Mouse (Mus musculus) heart, embryonic 14.5 days (tissue): ENCODE data around the gene Dusp12. TPM values are rescaled to one million over a fixed set of nuclear protein-coding genes. Genes with fewer than 3 reads are reported as not detected.

ENCODE experiments used
- ATAC-seq: fragments of 200-750 bp; cut with Nextera tagmentation; 2 replicates; pipeline ENCODE4 v1.8.0; 2017; ENCODE audit warnings: low read depth, moderate TSS enrichment; ENCODE audit not compliant: insufficient number of reproducible peaks, insufficient read depth, low FRiP score
- H3K27ac ChIP-seq, 2 experiments: fragments of 200-500 bp in 1 of 2; fragments of 300-500 bp in 1 of 2; sonication (generic) in 1 of 2; replicated peaks in 1 of 2; 2 replicates each; pipeline ENCODE4 v1.5.1; 2012 to 2014; ENCODE audit warnings: low read depth in 2 of 2, low read length in 2 of 2, control low read depth in 1 of 2, mild to moderate bottlenecking in 1 of 2, mixed read lengths in 1 of 2; ENCODE audit not compliant: control insufficient read depth in 1 of 2, insufficient read depth in 1 of 2
- H3K27me3 ChIP-seq: fragments of 300-500 bp; sonication (generic); 2 replicates; pipeline ENCODE4 v1.6.1; 2014; ENCODE audit warnings: mild to moderate bottlenecking, low read length, control low read depth; ENCODE audit not compliant: control insufficient read depth, insufficient read depth
- H3K36me3 ChIP-seq: fragments of 300-500 bp; sonication (generic); 2 replicates; pipeline ENCODE4 v1.6.1; 2014; ENCODE audit warnings: mild to moderate bottlenecking, control low read depth, low read length, mixed read lengths; ENCODE audit not compliant: control insufficient read depth, insufficient read depth
- H3K4me1 ChIP-seq, 2 experiments: fragments of 200-500 bp in 1 of 2; fragments of 300-500 bp in 1 of 2; sonication (generic) in 1 of 2; 2 replicates each; pipeline ENCODE4 v1.6.1; 2012 to 2014; ENCODE audit warnings: low read length in 2 of 2, control low read depth in 1 of 2, mixed read lengths in 1 of 2; ENCODE audit not compliant: control insufficient read depth in 2 of 2, insufficient read depth in 2 of 2
- H3K4me2 ChIP-seq: fragments of 300-500 bp; sonication (generic); 2 replicates; pipeline ENCODE4 v1.6.1; 2014; ENCODE audit warnings: mild to moderate bottlenecking, low read length
- H3K4me3 ChIP-seq, 2 experiments: fragments of 200-500 bp in 1 of 2; fragments of 300-500 bp in 1 of 2; sonication (generic) in 1 of 2; 2 replicates each; pipeline ENCODE4 v1.5.1; 2012 to 2014; ENCODE audit warnings: low read length in 2 of 2, mild to moderate bottlenecking in 2 of 2, control low read depth in 1 of 2, low read depth in 1 of 2, moderate library complexity in 1 of 2; ENCODE audit not compliant: control insufficient read depth in 1 of 2, insufficient read depth in 1 of 2
- H3K9ac ChIP-seq: fragments of 300-500 bp; sonication (generic); 2 replicates; pipeline ENCODE4 v1.6.1; 2014; ENCODE audit warnings: mild to moderate bottlenecking, low read length
- H3K9me3 ChIP-seq: fragments of 300-500 bp; sonication (generic); 2 replicates; pipeline ENCODE4 v1.6.1; 2016; ENCODE audit warnings: low read length, control low read depth; ENCODE audit not compliant: control insufficient read depth
- WGBS: fragments of 180-500 bp; shearing (Covaris S2); extraction: QIAGEN DNeasy Blood & Tissue Kit; methylation state at CpG from one replicate; pipeline ENCODE4 v1.1.7; 2014; 5-methylcytosine and 5-hydroxymethylcytosine counted together
- polyA plus RNA-seq: library from polyadenylated mRNA; unstranded; fragments of >200 nt; fragmentation: Nextera tagmentation; extraction: Ambion mirVana; gene quantifications from 2 replicates; pipeline ENCODE4 v1.2.1, GENCODE M21; 2014

Gene Dusp12
- polyA plus RNA-seq, 1 experiment from 2014 or later: 27.5 TPM

GRCm38 (mm10) chr1:170907456-170908191 lies 22.3 kb upstream of the Dusp12 start:
- peak overlapping the region; percentile 41 to 48 for H3K4me3 ChIP-seq
- H3K36me3 ChIP-seq: no peaks in the 10 kb centered on the region
- no peak overlapping the region for H3K27ac ChIP-seq
- peak overlapping the region; percentile 60 for H3K9ac ChIP-seq
- H3K4me1 ChIP-seq: peaks cover 4 to 7% of the 10 kb centered on the region in 2 experiments; a peak in 2 of 4 replicates
- ATAC-seq: no peak
- no peaks in the 10 kb centered on the region for H3K9me3 ChIP-seq
- peak overlapping the region; percentile 96 for H3K4me2 ChIP-seq
- under 1% methylated on average over 71 of the region's 71 CpGs for WGBS
- H3K27me3 ChIP-seq: peaks cover 65% of the 10 kb centered on the region

- H3K27ac ChIP-seq: no peak overlapping the region
- peak overlapping the region; percentile 96 for H3K4me2 ChIP-seq
- H3K4me3 ChIP-seq: peak overlapping the region; percentile 41 to 48
- H3K9ac ChIP-seq: peak overlapping the region; percentile 60; the same call in 1 of the 2 replicates
- no peaks in the 10 kb centered on the region for H3K9me3 ChIP-seq
- H3K4me1 ChIP-seq: peaks cover 4 to 7% of the 10 kb centered on the region in 2 experiments; a peak in 2 of 4 replicates
- H3K27me3 ChIP-seq: peaks cover 64% of the 10 kb centered on the region
- WGBS: 32% methylated on average over 11 of the region's 11 CpGs
- no peaks in the 10 kb centered on the region for H3K36me3 ChIP-seq
- ATAC-seq: no peak
Observed at GRCm38 (mm10) chr1:170907111-170907455, 21.7 kb upstream of the Dusp12 start.

- Histone ChIP-seq H3K27ac (no peak overlapping the region), H3K9ac (no peak overlapping the region), H3K9me3 (no peaks in the 10 kb centered on the region), H3K27me3 (peaks cover 51% of the 10 kb centered on the region), H3K4me3 (no peak overlapping the region), H3K36me3 (no peaks in the 10 kb centered on the region), H3K4me2 (no peak overlapping the region), H3K4me1 (peaks cover 2 to 5% of the 10 kb centered on the region in 2 experiments; a peak in 3 of 4 replicates)
- ATAC-seq: no peak
- 63% methylated on average over 5 of the region's 5 CpGs for WGBS
Observed at GRCm38 (mm10) chr1:170903485-170903884, 18.1 kb upstream of the Dusp12 start.

GRCm38 (mm10) chr1:170901536-170902238 lies 16.3 kb upstream of the Dusp12 start:
- no peak for ATAC-seq
- H3K9me3 ChIP-seq: no peaks in the 10 kb centered on the region
- WGBS: 32% methylated on average over 10 of the region's 10 CpGs
- H3K36me3 ChIP-seq: no peaks in the 10 kb centered on the region
- no peak overlapping the region for H3K9ac ChIP-seq
- peak overlapping the region; percentile 49 for H3K4me2 ChIP-seq
- no peaks in the 10 kb centered on the region; a peak in 2 of 4 replicates for H3K4me1 ChIP-seq
- H3K27me3 ChIP-seq: peaks cover 47% of the 10 kb centered on the region
- no peak overlapping the region for H3K27ac ChIP-seq
- no peak overlapping the region; a peak in 1 of 4 replicates for H3K4me3 ChIP-seq

- WGBS: 24% methylated on average over 10 of the region's 10 CpGs
- Histone ChIP-seq H3K36me3 (no peaks in the 10 kb centered on the region), H3K9ac (no peak overlapping the region; the same call in 1 of the 2 replicates), H3K4me1 (no peaks in the 10 kb centered on the region; a peak in 2 of 4 replicates), H3K27me3 (peaks cover 40% of the 10 kb centered on the region), H3K27ac (no peak overlapping the region), H3K9me3 (no peaks in the 10 kb centered on the region), H3K4me2 (peak overlapping the region; percentile 49), H3K4me3 (no peak overlapping the region; a peak in 1 of 4 replicates)
- no peak for ATAC-seq
Observed at GRCm38 (mm10) chr1:170900799-170901467, 15.6 kb upstream of the Dusp12 start.

- H3K9ac ChIP-seq: no peak overlapping the region
- 58% methylated on average over 16 of the region's 16 CpGs for WGBS
- no peaks in the 10 kb centered on the region; a peak in 2 of 4 replicates for H3K4me1 ChIP-seq
- no peak for ATAC-seq
- no peak overlapping the region for H3K27ac ChIP-seq
- H3K36me3 ChIP-seq: no peaks in the 10 kb centered on the region
- no peak overlapping the region for H3K4me2 ChIP-seq
- H3K27me3 ChIP-seq: peaks cover 30% of the 10 kb centered on the region
- no peaks in the 10 kb centered on the region for H3K9me3 ChIP-seq
- H3K4me3 ChIP-seq: no peak overlapping the region
Observed at GRCm38 (mm10) chr1:170898413-170899075, 13.2 kb upstream of the Dusp12 start.

GRCm38 (mm10) chr1:170896651-170897281 lies 11.4 kb upstream of the Dusp12 start:
- Histone ChIP-seq H3K4me2 (no peak overlapping the region), H3K36me3 (no peaks in the 10 kb centered on the region), H3K9ac (no peak overlapping the region), H3K27ac (no peak overlapping the region), H3K27me3 (peaks cover 14% of the 10 kb centered on the region), H3K4me1 (no peaks in the 10 kb centered on the region; a peak in 2 of 4 replicates), H3K4me3 (no peak overlapping the region), H3K9me3 (no peaks in the 10 kb centered on the region)
- 73% methylated on average over 5 of the region's 5 CpGs for WGBS
- ATAC-seq: no peak
